Mouse (Mus musculus): ENCODE results near the gene Slc1a3. TPM values are rescaled to one million over a fixed set of nuclear protein-coding genes. Genes with fewer than 3 reads are reported as not detected.
A peak's percentile ranks its signal among the peaks of the same experiment; 100 is the strongest.

Gene Slc1a3
- 12.3 and 16.9 TPM in 2 replicates for total RNA-seq (2021)
- long read RNA-seq, experiment 1, full-length matches to known transcripts: 4 of 4 reads
- long read RNA-seq, experiment 1, partial matches to known transcripts: 0 of 4 reads
- long read RNA-seq, experiment 1, other reads (novel, unspliced or antisense): 0 of 4 reads
- long read RNA-seq, experiment 2, full-length matches to known transcripts: 6 of 6 reads
- long read RNA-seq, experiment 2, partial matches to known transcripts: 0 of 6 reads
- long read RNA-seq, experiment 2, other reads (novel, unspliced or antisense): 0 of 6 reads

- peak; percentile 36 for DNase-seq
These were observed at the start of gene Slc1a3 for GRCm38 (mm10) chr15:8710146-8711006. TSS of gene Slc1a3 (minus strand) at chr15:8710764.

GRCm38 (mm10) chr15:8759026-8759425 lies 48.5 kb upstream of the Slc1a3 start:
- no peak for DNase-seq

GRCm38 (mm10) chr15:8756441-8756840 lies 45.9 kb upstream of the Slc1a3 start:
- DNase-seq: no peak

GRCm38 (mm10) chr15:8749762-8750161 lies 39.2 kb upstream of the Slc1a3 start:
- DNase-seq: no peak

- no peak for DNase-seq
These were observed 38.2 kb upstream of the Slc1a3 start for GRCm38 (mm10) chr15:8748771-8749170.

GRCm38 (mm10) chr15:8741593-8741992 lies 31.0 kb upstream of the Slc1a3 start:
- DNase-seq: no peak

GRCm38 (mm10) chr15:8740724-8741123 lies 30.2 kb upstream of the Slc1a3 start:
- no peak for DNase-seq

- DNase-seq: no peak
These were observed 27.6 kb upstream of the Slc1a3 start for GRCm38 (mm10) chr15:8738156-8738555.

- no peak for DNase-seq
These were observed 23.8 kb upstream of the Slc1a3 start for GRCm38 (mm10) chr15:8734363-8734739.

- DNase-seq: no peak
These were observed 23.3 kb upstream of the Slc1a3 start for GRCm38 (mm10) chr15:8733669-8734362.

GRCm38 (mm10) chr15:8728861-8729260 lies 18.3 kb upstream of the Slc1a3 start:
- no peak for DNase-seq

GRCm38 (mm10) chr15:8722386-8723100 lies 12.0 kb upstream of the Slc1a3 start:
- DNase-seq: no peak

- no peak for DNase-seq
These were observed 11.2 kb upstream of the Slc1a3 start for GRCm38 (mm10) chr15:8721746-8722145.

- DNase-seq: no peak
These were observed 10.4 kb upstream of the Slc1a3 start for GRCm38 (mm10) chr15:8721005-8721404.

GRCm38 (mm10) chr15:8718496-8718895 lies 7.9 kb upstream of the Slc1a3 start:
- DNase-seq: peak; percentile 27

- DNase-seq: no peak
These were observed 6.5 kb upstream of the Slc1a3 start for GRCm38 (mm10) chr15:8717021-8717571.

GRCm38 (mm10) chr15:8716330-8716964 lies 5.9 kb upstream of the Slc1a3 start:
- no peak for DNase-seq

GRCm38 (mm10) chr15:8715666-8716065 lies 5.1 kb upstream of the Slc1a3 start:
- no peak for DNase-seq

- no peak for DNase-seq
These were observed 1.9 kb upstream of the Slc1a3 start for GRCm38 (mm10) chr15:8712433-8712984.

- peak; percentile 15 for DNase-seq
These were observed 1.2 kb upstream of the Slc1a3 start for GRCm38 (mm10) chr15:8711630-8712310.

Data from adrenal gland, postnatal 14 days (tissue).